Mouse (Mus musculus) erythroblast, embryonic 14.5 days (primary cell): ENCODE results near the gene Ccdc92b.

Source experiments
- GATA1 ChIP-seq: IDR thresholded peaks from 2 replicates; pipeline ENCODE4 v1.6.1; 2012; ENCODE audit warnings: low read length, inconsistent platforms, mixed read lengths
- TAL1 ChIP-seq: IDR thresholded peaks from 3 replicates; pipeline ENCODE4 v1.6.1; 2012; ENCODE audit warnings: low read length, inconsistent platforms, mixed read lengths

GRCm38 (mm10) chr11:74610545-74611176, 8.7 kb upstream of the Ccdc92b start, which contains the start of gene Rap1gap2:
- TF ChIP-seq TAL1 (no peak), GATA1 (no peak)
